Mouse (Mus musculus) G1E (cell line): ENCODE measurements around the gene Zkscan16. TPM values are rescaled to one million over a fixed set of nuclear protein-coding genes. Genes with fewer than 3 reads are reported as not detected.

ENCODE experiments used
- ATAC-seq: 2 replicates; pipeline ENCODE4 v1.8.0; 2016; ENCODE audit warnings: mild to moderate bottlenecking; ENCODE audit not compliant: insufficient number of reproducible peaks, poor library complexity, low FRiP score, severe bottlenecking; ENCODE audit errors: extremely low read depth
- DNase-seq: peaks from one replicate; pipeline ENCODE4 v3.0.0; 2012; ENCODE audit warnings: low spot score
- H3K27me3 ChIP-seq: 2 replicates; pipeline ENCODE4 v1.6.1; 2012; ENCODE audit warnings: mild to moderate bottlenecking, low read length, inconsistent platforms; ENCODE audit not compliant: insufficient read depth
- H3K36me3 ChIP-seq: replicated peaks from 2 replicates; pipeline ENCODE3; 2012; ENCODE audit warnings: mild to moderate bottlenecking, inconsistent platforms
- H3K4me1 ChIP-seq: 2 replicates; pipeline ENCODE4 v1.6.1; 2012; ENCODE audit warnings: low read depth, low read length, inconsistent platforms, mixed read lengths; ENCODE audit not compliant: insufficient read depth
- H3K4me3 ChIP-seq: 2 replicates; pipeline ENCODE4 v1.5.1; 2012; ENCODE audit warnings: low read depth, mild to moderate bottlenecking, inconsistent platforms, low read length, moderate library complexity, mixed read lengths
- H3K9me3 ChIP-seq: replicated peaks from 2 replicates; pipeline ENCODE4 v1.6.1; 2012; ENCODE audit warnings: inconsistent platforms
- CTCF ChIP-seq: IDR thresholded peaks from 2 replicates; pipeline ENCODE4 v1.5.1; 2012; ENCODE audit warnings: low read depth, low read length, inconsistent platforms, mixed read lengths
- GATA1 ChIP-seq: IDR thresholded peaks from 2 replicates; pipeline ENCODE4 v1.6.1; 2012; ENCODE audit warnings: borderline replicate concordance, low read length, inconsistent platforms, mixed read lengths
- GATA2 ChIP-seq: IDR thresholded peaks from 2 replicates; pipeline ENCODE4 v1.6.1; 2012; ENCODE audit warnings: low read depth, low read length, inconsistent platforms, borderline replicate concordance
- POLR2AphosphoS5 ChIP-seq: IDR thresholded peaks from 2 replicates; pipeline ENCODE4 v1.6.1; 2012; ENCODE audit warnings: low read depth, low read length, inconsistent platforms; ENCODE audit not compliant: insufficient replicate concordance
- TAL1 ChIP-seq: conservative IDR thresholded peaks from 2 replicates; pipeline ENCODE4 v1.6.1; 2012; ENCODE audit warnings: low read depth, low read length, inconsistent platforms, mixed read lengths
- polyA plus RNA-seq: library from polyadenylated mRNA; stranded (reverse); fragments of >175 nt; gene quantifications from 2 replicates; pipeline ENCODE4 v1.2.3, GENCODE M21; 2012
- total RNA-seq, 2 experiments: library from RNA; stranded (forward) in 1 of 2; stranded (reverse) in 1 of 2; fragments of 200-1000 nt in 1 of 2; fragments of >200 nt in 1 of 2; fragmentation: Nextera tagmentation in 1 of 2; gene quantifications; 2 replicates each; pipeline ENCODE4 v1.2.3; 2014 to 2017

Zkscan16 gene
- total and polyA plus RNA-seq, 3 experiments = 0.22 TPM; not detected in 2

GRCm38 (mm10) chr4:59003806-59004200 lies 60.4 kb downstream of the Zkscan16 start:
- DNase-seq = no peak
- peak overlapping the region; percentile 99 for H3K4me3 ChIP-seq
- no peaks in the 10 kb centered on the region for H3K9me3 ChIP-seq
- no peak for TF ChIP-seq CTCF
- H3K36me3 ChIP-seq = peaks cover 9% of the 10 kb centered on the region
- peaks cover 45% of the 10 kb centered on the region for H3K4me1 ChIP-seq
- no peaks in the 10 kb centered on the region for H3K27me3 ChIP-seq
- no peak for ATAC-seq

GRCm38 (mm10) chr4:59006211-59006610 lies 62.8 kb downstream of the Zkscan16 start:
- Histone ChIP-seq H3K4me1 (peaks cover 57% of the 10 kb centered on the region), H3K9me3 (no peaks in the 10 kb centered on the region)

GRCm38 (mm10) chr4:59007016-59007415 lies 63.6 kb downstream of the Zkscan16 start:
- peaks cover 60% of the 10 kb centered on the region for H3K4me1 ChIP-seq
- peaks cover 15% of the 10 kb centered on the region for H3K36me3 ChIP-seq
- no peak for ATAC-seq
- TF ChIP-seq GATA2 = no peak
- TF ChIP-seq CTCF = no peak
- TF ChIP-seq POLR2AphosphoS5 = no peak
- no peak for TF ChIP-seq TAL1
- no peak for TF ChIP-seq GATA1
- H3K4me3 ChIP-seq = no peak overlapping the region
- H3K9me3 ChIP-seq = no peaks in the 10 kb centered on the region
- no peak for DNase-seq
- no peaks in the 10 kb centered on the region for H3K27me3 ChIP-seq

More at GRCm38 (mm10) chr4:59006211-59006610, 62.8 kb downstream of the Zkscan16 start:
- DNase-seq = no peak
- no peak overlapping the region for H3K4me3 ChIP-seq
- ATAC-seq = no peak
- TF ChIP-seq CTCF (no peak), POLR2AphosphoS5 (no peak), TAL1 (no peak), GATA1 (no peak), GATA2 (no peak)
- H3K36me3 ChIP-seq = peaks cover 13% of the 10 kb centered on the region
- no peaks in the 10 kb centered on the region for H3K27me3 ChIP-seq

Other genes starting within 250 kb of the Zkscan16 start
- gene Olfr267, start 155.9 kb upstream of the Zkscan16 start, total RNA-seq (2014; fragmentation: Nextera tagmentation) = not detected in 2 replicates
- 0.16 and 0.46 TPM in 2 replicates for gene Olfr267, start 155.9 kb upstream of the Zkscan16 start, total RNA-seq (2017)
- gene Olfr267, start 155.9 kb upstream of the Zkscan16 start, polyA plus RNA-seq = not detected in 2 replicates
- gene Ecpas, start 30.9 kb upstream of the Zkscan16 start, total RNA-seq (2014; fragmentation: Nextera tagmentation) = 243 and 278 TPM in 2 replicates
- gene Ecpas, start 30.9 kb upstream of the Zkscan16 start, total RNA-seq (2017) = 91.0 and 92.5 TPM in 2 replicates
- gene Ecpas, start 30.9 kb upstream of the Zkscan16 start, polyA plus RNA-seq = 27.1 and 28.7 TPM in 2 replicates
- gene Ptgr1, start 43.5 kb downstream of the Zkscan16 start, total RNA-seq (2014; fragmentation: Nextera tagmentation) = 4.4 and 5.0 TPM in 2 replicates
- 13.8 and 14.5 TPM in 2 replicates for gene Ptgr1, start 43.5 kb downstream of the Zkscan16 start, total RNA-seq (2017)
- 0.18 and 0.42 TPM in 2 replicates for gene Ptgr1, start 43.5 kb downstream of the Zkscan16 start, polyA plus RNA-seq
- gene Dnajc25, start 51.4 kb downstream of the Zkscan16 start, total RNA-seq (2014; fragmentation: Nextera tagmentation) = 7.8 and 10.3 TPM in 2 replicates
- 5.5 and 6.4 TPM in 2 replicates for gene Dnajc25, start 51.4 kb downstream of the Zkscan16 start, total RNA-seq (2017)
- 3.5 TPM in 2 replicates for gene Dnajc25, start 51.4 kb downstream of the Zkscan16 start, polyA plus RNA-seq
- not detected in 2 replicates for gene Gm20503, start 59.6 kb downstream of the Zkscan16 start, total RNA-seq (2014; fragmentation: Nextera tagmentation)
- 0.35 TPM in 1 of 2 replicates, not detected in the other for gene Gm20503, start 59.6 kb downstream of the Zkscan16 start, total RNA-seq (2017)
- not detected in 2 replicates for gene Gm20503, start 59.6 kb downstream of the Zkscan16 start, polyA plus RNA-seq
- 73.4 and 75.2 TPM in 2 replicates for gene Gng10, start 91.5 kb downstream of the Zkscan16 start, total RNA-seq (2014; fragmentation: Nextera tagmentation)
- 121 and 127 TPM in 2 replicates for gene Gng10, start 91.5 kb downstream of the Zkscan16 start, total RNA-seq (2017)
- 19.9 and 21.9 TPM in 2 replicates for gene Gng10, start 91.5 kb downstream of the Zkscan16 start, polyA plus RNA-seq
- 0.68 and 1.5 TPM in 2 replicates for gene AI481877, start 195.4 kb downstream of the Zkscan16 start, total RNA-seq (2014; fragmentation: Nextera tagmentation)
- gene AI481877, start 195.4 kb downstream of the Zkscan16 start, total RNA-seq (2017) = 0.05 and 0.06 TPM in 2 replicates
- not detected in 2 replicates for gene AI481877, start 195.4 kb downstream of the Zkscan16 start, polyA plus RNA-seq
- gene Ugcg, start 245.6 kb downstream of the Zkscan16 start, total RNA-seq (2014; fragmentation: Nextera tagmentation) = 622 and 664 TPM in 2 replicates
- 341 and 382 TPM in 2 replicates for gene Ugcg, start 245.6 kb downstream of the Zkscan16 start, total RNA-seq (2017)
- gene Ugcg, start 245.6 kb downstream of the Zkscan16 start, polyA plus RNA-seq = 142 and 168 TPM in 2 replicates